Mouse (Mus musculus): ENCODE data around the gene Hist1h3i. TPM values are rescaled to one million over a fixed set of nuclear protein-coding genes. Genes with fewer than 3 reads are reported as not detected.
A peak's percentile ranks its signal among the peaks of the same experiment; 100 is the strongest.
"Not testable (repeated sequence)": the region's sequence is repeated elsewhere in the genome, so short reads cannot be mapped to it uniquely, and the experiment has no call there.

Hist1h3i gene
- 14.5 and 16.9 TPM in 2 replicates for polyA plus RNA-seq (2015; fragmentation: Nextera tagmentation; extraction: Ambion mirVana)

DNA sequence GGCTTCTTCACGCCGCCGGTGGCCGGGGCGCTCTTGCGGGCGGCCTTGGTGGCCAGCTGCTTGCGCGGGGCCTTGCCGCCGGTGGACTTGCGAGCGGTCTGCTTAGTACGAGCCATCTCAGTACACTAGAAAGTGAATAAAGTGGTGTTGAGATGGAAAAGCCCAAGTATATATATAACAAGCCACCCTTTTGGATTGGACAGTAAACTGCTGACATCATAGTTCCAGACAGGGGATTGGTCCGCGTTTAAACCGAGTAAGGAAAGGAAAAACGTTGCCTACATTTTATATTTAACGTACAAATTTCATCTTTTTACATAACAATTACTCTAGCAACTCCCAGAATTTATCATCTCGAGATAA is at the start of gene Hist1h3i:
Gene Hist1h3i, minus strand, starts transcription at position 116 of the 363 bp plus-strand sequence.
- Histone ChIP-seq H3K9ac (replicated peaks; ENCODE audit: low read depth) (0 out of 2 replicates have a peak within 1 kb of the TSS, but pooled peaks have one; percentile 16), H3K9me3 (ENCODE audit: low read length) (no peaks in the 10 kb centered on the region), H3K36me3 (ENCODE audit: insufficient read depth, low read length) (no peaks in the 10 kb centered on the region), H3K4me2 (replicated peaks; ENCODE audit: low read depth, low read length) (peak within 1 kb of the TSS; percentile 56), H3K27ac (ENCODE audit: low read length) (peak within 1 kb of the TSS; percentile 70), H3K4me1 (ENCODE audit: insufficient read depth, low read depth, low read length) (peaks cover 10% of the 10 kb centered on the region; the same call in 1 of the 2 replicates), H3K27me3 (replicated peaks; ENCODE audit: insufficient read depth, low read length) (no peaks in the 10 kb centered on the region), H3K4me3 (ENCODE audit: low read depth, low read length) (peak within 1 kb of the TSS; percentile 34)
- peak; percentile 97 for DNase-seq (ENCODE audit: low spot score)
- TF ChIP-seq CTCF (IDR thresholded peaks at IDR 0.05): no peak
- TF ChIP-seq EP300 (IDR thresholded peaks at IDR 0.05): no peak
- ATAC-seq: peak; percentile 62
- WGBS: 0% methylated on average over 13 of the region's 20 CpGs

DNA sequence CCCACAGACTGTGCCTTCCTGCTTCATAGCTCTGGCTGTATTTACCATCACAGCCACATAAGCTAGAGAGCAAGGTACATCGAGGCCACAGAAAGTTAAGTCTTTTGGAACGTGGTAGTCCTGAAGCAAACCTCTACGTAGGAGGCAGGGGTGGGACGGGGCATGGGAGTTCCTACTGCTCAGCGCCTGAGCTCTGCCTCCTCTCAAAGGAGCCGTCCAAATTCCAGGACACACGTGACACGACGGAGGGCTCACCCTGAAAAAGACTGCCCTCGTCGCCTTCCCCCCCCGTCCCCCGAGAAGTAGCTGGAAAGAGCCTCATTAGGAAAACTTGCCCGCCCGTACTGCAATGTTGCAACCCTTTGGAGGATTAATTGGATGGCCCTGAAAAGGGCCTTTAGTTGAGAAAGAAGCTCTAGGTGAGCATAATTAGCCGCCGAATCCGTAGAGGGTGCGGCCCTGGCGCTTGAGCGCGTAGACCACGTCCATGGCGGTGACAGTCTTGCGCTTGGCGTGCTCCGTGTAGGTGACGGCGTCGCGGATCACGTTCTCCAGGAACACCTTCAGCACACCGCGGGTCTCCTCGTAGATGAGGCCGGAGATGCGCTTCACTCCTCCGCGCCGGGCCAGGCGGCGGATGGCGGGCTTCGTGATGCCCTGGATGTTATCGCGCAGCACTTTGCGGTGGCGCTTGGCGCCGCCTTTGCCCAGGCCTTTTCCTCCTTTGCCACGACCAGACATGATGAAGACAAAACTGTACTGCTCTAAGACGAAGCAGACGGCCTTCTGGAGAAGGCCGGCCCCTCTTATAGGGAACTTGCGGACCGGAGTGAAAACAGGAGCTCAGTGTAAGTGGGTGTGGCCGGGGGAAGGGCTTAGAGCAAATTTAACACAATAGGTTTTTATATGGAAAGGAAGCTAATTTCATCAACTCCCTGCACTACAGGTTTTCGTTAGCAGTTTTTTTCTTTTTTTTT is 48.5 kb upstream of the Hist1h3i start, which contains the start of gene Hist1h4n:
Gene Hist1h4n, minus strand, starts transcription at position 779 of the 977 bp plus-strand sequence.
- not testable (repeated sequence) for H3K9me3 ChIP-seq (ENCODE audit: low read length); H3K27ac ChIP-seq (ENCODE audit: low read length); H3K27me3 ChIP-seq (replicated peaks; ENCODE audit: insufficient read depth, low read length); H3K4me1 ChIP-seq (ENCODE audit: insufficient read depth, low read depth, low read length); H3K4me3 ChIP-seq (ENCODE audit: low read depth, low read length); H3K4me2 ChIP-seq (replicated peaks; ENCODE audit: low read depth, low read length); DNase-seq (ENCODE audit: low spot score); H3K36me3 ChIP-seq (ENCODE audit: insufficient read depth, low read length); H3K9ac ChIP-seq (replicated peaks; ENCODE audit: low read depth)
- peak; percentile 81 for ATAC-seq
- WGBS: 0% methylated on average over 15 of the region's 58 CpGs

GRCm38 (mm10) chr13:21830344-21830743 is 47.2 kb upstream of the Hist1h3i start:
- Histone ChIP-seq H3K27ac (ENCODE audit: low read length) (no peak overlapping the region), H3K4me1 (ENCODE audit: insufficient read depth, low read depth, low read length) (no peaks in the 10 kb centered on the region), H3K36me3 (ENCODE audit: insufficient read depth, low read length) (no peaks in the 10 kb centered on the region), H3K9me3 (ENCODE audit: low read length) (no peaks in the 10 kb centered on the region), H3K27me3 (replicated peaks; ENCODE audit: insufficient read depth, low read length) (no peaks in the 10 kb centered on the region), H3K9ac (replicated peaks; ENCODE audit: low read depth) (no peak overlapping the region), H3K4me3 (ENCODE audit: low read depth, low read length) (no peak overlapping the region), H3K4me2 (replicated peaks; ENCODE audit: low read depth, low read length) (no peak overlapping the region)
- DNase-seq (ENCODE audit: low spot score): no peak
- ATAC-seq: no peak
- WGBS: 86% methylated on average over 10 of the region's 10 CpGs
- TF ChIP-seq CTCF (IDR thresholded peaks at IDR 0.05) (no peak), EP300 (IDR thresholded peaks at IDR 0.05) (no peak)

- ATAC-seq (no peak), DNase-seq (ENCODE audit: low spot score) (no peak)
- H3K27ac ChIP-seq (ENCODE audit: low read length): no peak overlapping the region
- no peaks in the 10 kb centered on the region for H3K4me1 ChIP-seq (ENCODE audit: insufficient read depth, low read depth, low read length)
- no peaks in the 10 kb centered on the region for H3K27me3 ChIP-seq (replicated peaks; ENCODE audit: insufficient read depth, low read length)
- H3K9me3 ChIP-seq (ENCODE audit: low read length): no peaks in the 10 kb centered on the region
- no peaks in the 10 kb centered on the region for H3K36me3 ChIP-seq (ENCODE audit: insufficient read depth, low read length)
- no peak overlapping the region for H3K9ac ChIP-seq (replicated peaks; ENCODE audit: low read depth)
- TF ChIP-seq EP300 (IDR thresholded peaks at IDR 0.05) (no peak), CTCF (IDR thresholded peaks at IDR 0.05) (no peak)
- no peak overlapping the region for H3K4me3 ChIP-seq (ENCODE audit: low read depth, low read length)
- no peak overlapping the region for H3K4me2 ChIP-seq (replicated peaks; ENCODE audit: low read depth, low read length)
- WGBS: 80% methylated on average over 3 of the region's 3 CpGs
These were observed 45.3 kb upstream of the Hist1h3i start for GRCm38 (mm10) chr13:21828511-21828910.

- H3K4me3 ChIP-seq (ENCODE audit: low read depth, low read length); H3K27me3 ChIP-seq (replicated peaks; ENCODE audit: insufficient read depth, low read length); DNase-seq (ENCODE audit: low spot score); H3K27ac ChIP-seq (ENCODE audit: low read length); H3K9me3 ChIP-seq (ENCODE audit: low read length); ATAC-seq; H3K9ac ChIP-seq (replicated peaks; ENCODE audit: low read depth); H3K4me2 ChIP-seq (replicated peaks; ENCODE audit: low read depth, low read length); H3K4me1 ChIP-seq (ENCODE audit: insufficient read depth, low read depth, low read length); H3K36me3 ChIP-seq (ENCODE audit: insufficient read depth, low read length): not testable (repeated sequence)
- WGBS: 67% methylated on average over 4 of the region's 16 CpGs
These were observed 37.1 kb upstream of the Hist1h3i start for GRCm38 (mm10) chr13:21820082-21820890.

GRCm38 (mm10) chr13:21812092-21812491 is 28.9 kb upstream of the Hist1h3i start:
- not testable (repeated sequence) for H3K4me1 ChIP-seq (ENCODE audit: insufficient read depth, low read depth, low read length); H3K4me2 ChIP-seq (replicated peaks; ENCODE audit: low read depth, low read length); H3K27me3 ChIP-seq (replicated peaks; ENCODE audit: insufficient read depth, low read length); H3K27ac ChIP-seq (ENCODE audit: low read length); H3K36me3 ChIP-seq (ENCODE audit: insufficient read depth, low read length); H3K9me3 ChIP-seq (ENCODE audit: low read length); H3K4me3 ChIP-seq (ENCODE audit: low read depth, low read length); DNase-seq (ENCODE audit: low spot score); H3K9ac ChIP-seq (replicated peaks; ENCODE audit: low read depth)
- 2% methylated on average over 11 of the region's 14 CpGs for WGBS
- peak; percentile 49 for ATAC-seq

DNA sequence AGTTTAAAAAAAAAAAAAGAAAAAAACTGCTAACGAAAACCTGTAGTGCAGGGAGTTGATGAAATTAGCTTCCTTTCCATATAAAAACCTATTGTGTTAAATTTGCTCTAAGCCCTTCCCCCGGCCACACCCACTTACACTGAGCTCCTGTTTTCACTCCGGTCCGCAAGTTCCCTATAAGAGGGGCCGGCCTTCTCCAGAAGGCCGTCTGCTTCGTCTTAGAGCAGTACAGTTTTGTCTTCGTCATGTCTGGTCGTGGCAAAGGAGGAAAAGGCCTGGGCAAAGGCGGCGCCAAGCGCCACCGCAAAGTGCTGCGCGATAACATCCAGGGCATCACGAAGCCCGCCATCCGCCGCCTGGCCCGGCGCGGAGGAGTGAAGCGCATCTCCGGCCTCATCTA is 28.4 kb upstream of the Hist1h3i start, which contains the start of gene Hist1h4m:
Gene Hist1h4m, plus strand, starts transcription at position 208 of the 400 bp plus-strand sequence.
- WGBS: no CpG with 5 or more reads among the region's 24 CpGs
- DNase-seq (ENCODE audit: low spot score); H3K4me3 ChIP-seq (ENCODE audit: low read depth, low read length); H3K27me3 ChIP-seq (replicated peaks; ENCODE audit: insufficient read depth, low read length); H3K4me2 ChIP-seq (replicated peaks; ENCODE audit: low read depth, low read length); H3K9ac ChIP-seq (replicated peaks; ENCODE audit: low read depth); H3K4me1 ChIP-seq (ENCODE audit: insufficient read depth, low read depth, low read length); H3K36me3 ChIP-seq (ENCODE audit: insufficient read depth, low read length); H3K9me3 ChIP-seq (ENCODE audit: low read length); H3K27ac ChIP-seq (ENCODE audit: low read length): not testable (repeated sequence)
- peak; percentile 69 for ATAC-seq

DNA sequence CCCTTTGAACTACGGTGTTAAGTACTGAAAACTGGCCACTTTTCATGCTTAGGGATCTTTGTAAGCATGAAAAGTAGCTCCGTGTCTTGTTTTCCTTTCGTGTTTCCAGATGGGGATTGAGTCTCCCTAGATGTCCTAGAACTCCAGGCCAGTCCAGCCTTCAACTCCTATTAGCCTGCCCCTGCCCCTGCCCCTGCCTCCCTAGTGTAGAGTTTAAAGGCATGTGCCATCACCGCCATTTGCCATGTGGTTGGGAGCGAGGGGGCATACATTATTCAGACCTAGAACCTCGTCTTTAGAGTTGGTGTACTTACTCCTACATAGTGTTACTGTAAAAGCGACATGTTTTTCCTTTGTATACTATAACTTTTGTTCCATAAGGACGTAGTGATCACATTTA is 27.9 kb upstream of the Hist1h3i start:
- H3K27me3 ChIP-seq (replicated peaks; ENCODE audit: insufficient read depth, low read length); ATAC-seq; H3K4me1 ChIP-seq (ENCODE audit: insufficient read depth, low read depth, low read length); H3K4me3 ChIP-seq (ENCODE audit: low read depth, low read length); H3K27ac ChIP-seq (ENCODE audit: low read length); H3K9ac ChIP-seq (replicated peaks; ENCODE audit: low read depth); DNase-seq (ENCODE audit: low spot score); H3K36me3 ChIP-seq (ENCODE audit: insufficient read depth, low read length); H3K4me2 ChIP-seq (replicated peaks; ENCODE audit: low read depth, low read length); H3K9me3 ChIP-seq (ENCODE audit: low read length): not testable (repeated sequence)
- no CpG with 5 or more reads among the region's 8 CpGs for WGBS
